Mouse (Mus musculus): ENCODE measurements around the gene Slc25a29. TPM values are rescaled to one million over a fixed set of nuclear protein-coding genes. Genes with fewer than 3 reads are reported as not detected.

Slc25a29 gene
- total RNA-seq, 1 experiment = 2.1 TPM

DNA sequence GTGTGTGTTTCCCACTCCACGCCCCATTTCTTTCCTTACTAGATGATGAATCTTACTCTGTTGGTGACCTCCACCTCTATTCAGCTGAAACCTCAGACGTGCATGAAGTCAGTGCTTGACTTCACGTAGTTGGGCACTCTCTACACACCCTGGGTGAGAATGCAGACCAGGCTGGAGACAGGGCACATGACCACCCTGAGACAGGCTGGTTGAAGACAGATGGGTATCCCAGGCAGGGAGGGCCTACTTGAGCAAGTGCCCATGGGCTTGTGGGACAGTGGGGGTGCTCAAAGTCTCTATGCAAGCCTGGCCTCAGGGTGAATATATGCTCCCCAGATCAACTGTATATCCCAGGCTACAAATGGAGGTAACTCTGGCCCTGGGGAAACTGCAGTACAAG is 1.3 kb downstream of the Slc25a29 start:
- Histone ChIP-seq H3K9ac (ENCODE audit: insufficient read depth, low read depth, low read length, poor library complexity, severe bottlenecking) (no peak overlapping the region), H3K36me3 (ENCODE audit: control insufficient read depth, insufficient read depth, low read length, poor library complexity, severe bottlenecking) (peaks cover 2% of the 10 kb centered on the region; the same call in 1 of the 2 replicates), H3K4me3 (ENCODE audit: insufficient read depth in 1 of 2, low read depth in 1 of 2, low read length in 2 of 2, poor library complexity in 1 of 2, severe bottlenecking in 1 of 2) (no peak overlapping the region), H3K9me3 (ENCODE audit: control insufficient read depth, insufficient read depth, low read depth, low read length) (no peaks in the 10 kb centered on the region), H3K4me1 (ENCODE audit: control insufficient read depth in 2 of 2, insufficient read depth in 2 of 2, low read length in 2 of 2, poor library complexity in 1 of 2) (peaks cover 0 to 3% of the 10 kb centered on the region in 2 experiments; a peak in 1 of 4 replicates), H3K27ac (ENCODE audit: insufficient read depth, low read depth, low read length, poor library complexity, severe bottlenecking) (no peak overlapping the region)
- no peak for DNase-seq (ENCODE audit: low read depth, low spot score)
- in situ Hi-C loops (cut with MboI; ENCODE audit: low sequenced_read_pairs in 2 of 2, unreplicated experiment in 2 of 2) = no loop called here
- no peak for TF ChIP-seq MAFK (IDR thresholded peaks at IDR 0.05; ENCODE audit: insufficient read depth, low read depth, low read length)
- TF ChIP-seq ZNF384 (IDR thresholded peaks at IDR 0.05; ENCODE audit: low read depth, low read length) = no peak
- TF ChIP-seq ZC3H11A (IDR thresholded peaks at IDR 0.05; ENCODE audit: borderline replicate concordance, low read depth, low read length) = no peak
- TF ChIP-seq CHD2 (IDR thresholded peaks at IDR 0.05; ENCODE audit: low read depth, low read length) = no peak

DNA sequence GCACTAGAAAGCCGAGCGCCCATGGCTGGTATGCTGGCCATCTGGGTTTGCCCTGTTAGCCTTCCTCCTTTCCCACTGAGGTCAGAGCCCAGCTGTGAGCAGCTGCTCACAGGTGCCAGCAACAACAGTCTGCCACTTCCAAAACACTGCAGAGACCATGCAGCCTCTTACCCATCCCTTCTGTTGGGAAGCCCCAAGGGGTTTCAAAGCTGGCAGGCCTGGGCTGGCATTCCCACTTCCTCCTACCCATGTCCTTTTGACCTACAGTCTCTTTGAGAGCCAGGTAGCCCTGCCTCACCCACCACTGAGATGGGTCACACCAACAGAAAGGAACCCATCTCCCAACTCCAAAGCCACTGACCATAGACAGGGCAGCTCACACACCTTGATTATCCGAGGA is 2.3 kb downstream of the Slc25a29 start:
- in situ Hi-C loops (cut with MboI; ENCODE audit: low sequenced_read_pairs in 2 of 2, unreplicated experiment in 2 of 2) = no loop called here
- no peak for TF ChIP-seq ZC3H11A (IDR thresholded peaks at IDR 0.05; ENCODE audit: borderline replicate concordance, low read depth, low read length)
- no peak for TF ChIP-seq ZNF384 (IDR thresholded peaks at IDR 0.05; ENCODE audit: low read depth, low read length)
- no peak for TF ChIP-seq HCFC1 (IDR thresholded peaks at IDR 0.05; ENCODE audit: borderline replicate concordance, insufficient read depth, low read length)
- no peak for TF ChIP-seq CHD2 (IDR thresholded peaks at IDR 0.05; ENCODE audit: low read depth, low read length)
- no peak for TF ChIP-seq MAFK (IDR thresholded peaks at IDR 0.05; ENCODE audit: insufficient read depth, low read depth, low read length)
- H3K9me3 ChIP-seq (ENCODE audit: control insufficient read depth, insufficient read depth, low read depth, low read length) = no peaks in the 10 kb centered on the region
- peaks cover 0 to 3% of the 10 kb centered on the region in 2 experiments; a peak in 1 of 4 replicates for H3K4me1 ChIP-seq (ENCODE audit: control insufficient read depth in 2 of 2, insufficient read depth in 2 of 2, low read length in 2 of 2, poor library complexity in 1 of 2)
- no peak for DNase-seq (ENCODE audit: low read depth, low spot score)
- no peak overlapping the region for H3K27ac ChIP-seq (ENCODE audit: insufficient read depth, low read depth, low read length, poor library complexity, severe bottlenecking)
- H3K4me3 ChIP-seq (ENCODE audit: insufficient read depth in 1 of 2, low read depth in 1 of 2, low read length in 2 of 2, poor library complexity in 1 of 2, severe bottlenecking in 1 of 2) = no peak overlapping the region
- H3K9ac ChIP-seq (ENCODE audit: insufficient read depth, low read depth, low read length, poor library complexity, severe bottlenecking) = no peak overlapping the region
- H3K36me3 ChIP-seq (ENCODE audit: control insufficient read depth, insufficient read depth, low read length, poor library complexity, severe bottlenecking) = peaks cover under 1% of the 10 kb centered on the region; the same call in 1 of the 2 replicates

DNA sequence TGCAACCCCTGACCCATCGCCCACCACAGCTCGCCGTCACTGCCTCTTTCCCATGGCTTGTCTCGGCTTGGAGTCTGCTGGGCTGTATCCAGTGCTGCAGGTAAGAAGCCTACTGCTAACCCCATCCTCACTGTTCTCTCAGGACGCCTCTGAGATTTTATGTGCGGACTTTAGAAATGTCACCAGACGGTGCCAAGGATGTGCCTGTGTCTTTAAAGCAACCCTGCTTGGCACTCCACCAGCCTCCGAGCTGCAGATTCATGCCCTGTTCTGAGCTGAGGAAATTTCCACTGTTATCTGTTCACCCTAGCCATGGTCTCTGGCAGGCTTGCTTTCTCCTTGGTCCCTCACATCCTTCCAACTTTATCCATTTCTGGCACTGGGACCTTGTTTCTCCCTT is 2.8 kb downstream of the Slc25a29 start:
- TF ChIP-seq HCFC1 (IDR thresholded peaks at IDR 0.05; ENCODE audit: borderline replicate concordance, insufficient read depth, low read length) = no peak
- TF ChIP-seq ZC3H11A (IDR thresholded peaks at IDR 0.05; ENCODE audit: borderline replicate concordance, low read depth, low read length) = no peak
- TF ChIP-seq ZNF384 (IDR thresholded peaks at IDR 0.05; ENCODE audit: low read depth, low read length) = no peak
- no peak for TF ChIP-seq CHD2 (IDR thresholded peaks at IDR 0.05; ENCODE audit: low read depth, low read length)
- TF ChIP-seq MAFK (IDR thresholded peaks at IDR 0.05; ENCODE audit: insufficient read depth, low read depth, low read length) = no peak
- H3K27ac ChIP-seq (ENCODE audit: insufficient read depth, low read depth, low read length, poor library complexity, severe bottlenecking) = no peak overlapping the region
- peaks cover 0 to 3% of the 10 kb centered on the region in 2 experiments; a peak in 1 of 4 replicates for H3K4me1 ChIP-seq (ENCODE audit: control insufficient read depth in 2 of 2, insufficient read depth in 2 of 2, low read length in 2 of 2, poor library complexity in 1 of 2)
- no peak overlapping the region for H3K9ac ChIP-seq (ENCODE audit: insufficient read depth, low read depth, low read length, poor library complexity, severe bottlenecking)
- no peaks in the 10 kb centered on the region; the same call in 1 of the 2 replicates for H3K36me3 ChIP-seq (ENCODE audit: control insufficient read depth, insufficient read depth, low read length, poor library complexity, severe bottlenecking)
- in situ Hi-C loops (cut with MboI; ENCODE audit: low sequenced_read_pairs in 2 of 2, unreplicated experiment in 2 of 2) = no loop called here
- 0 out of 4 replicates have a peak overlapping the region, but pooled peaks of 1 of the 2 experiments have one; percentile 30 for H3K4me3 ChIP-seq (ENCODE audit: insufficient read depth in 1 of 2, low read depth in 1 of 2, low read length in 2 of 2, poor library complexity in 1 of 2, severe bottlenecking in 1 of 2)
- no peak for DNase-seq (ENCODE audit: low read depth, low spot score)
- H3K9me3 ChIP-seq (ENCODE audit: control insufficient read depth, insufficient read depth, low read depth, low read length) = no peaks in the 10 kb centered on the region

DNA sequence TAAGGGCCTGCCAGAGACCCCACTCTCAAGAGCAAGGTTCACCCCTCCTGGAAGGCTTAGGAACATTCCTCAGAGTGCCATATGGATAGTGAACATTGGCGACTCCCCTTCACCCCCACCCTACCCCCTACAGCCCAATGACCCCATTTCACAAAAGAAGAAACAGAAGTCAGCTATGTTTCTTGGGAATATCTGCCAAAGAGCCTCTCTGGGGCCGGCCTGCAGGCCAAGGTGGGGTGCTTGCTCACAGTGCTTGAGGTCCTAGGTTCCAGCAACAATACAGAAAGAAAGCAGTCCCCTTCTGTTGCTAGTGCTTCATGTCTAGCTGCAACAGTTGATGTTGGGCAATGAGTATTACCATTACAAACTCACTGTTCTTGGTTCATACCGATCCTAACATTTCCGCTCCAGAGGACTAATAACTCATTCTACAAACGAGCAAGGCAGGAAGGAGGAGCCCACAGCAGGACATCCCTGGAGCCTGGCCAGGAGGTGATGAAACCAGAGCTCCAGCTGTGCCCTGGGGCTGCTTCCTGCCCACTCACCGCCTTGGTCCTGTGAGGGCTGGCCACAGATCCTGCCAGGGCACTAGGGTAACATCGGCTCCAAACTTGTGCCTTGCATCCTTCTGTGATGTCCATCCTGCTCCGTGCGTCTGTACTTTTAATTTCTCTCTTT is 3.6 kb downstream of the Slc25a29 start:
- H3K27ac ChIP-seq (ENCODE audit: insufficient read depth, low read depth, low read length, poor library complexity, severe bottlenecking) = no peak overlapping the region
- H3K4me1 ChIP-seq (ENCODE audit: control insufficient read depth in 2 of 2, insufficient read depth in 2 of 2, low read length in 2 of 2, poor library complexity in 1 of 2) = peaks cover 0 to 3% of the 10 kb centered on the region in 2 experiments; a peak in 2 of 4 replicates
- no peak for DNase-seq (ENCODE audit: low read depth, low spot score)
- no peaks in the 10 kb centered on the region for H3K9me3 ChIP-seq (ENCODE audit: control insufficient read depth, insufficient read depth, low read depth, low read length)
- no peaks in the 10 kb centered on the region; the same call in 1 of the 2 replicates for H3K36me3 ChIP-seq (ENCODE audit: control insufficient read depth, insufficient read depth, low read length, poor library complexity, severe bottlenecking)
- H3K4me3 ChIP-seq (ENCODE audit: insufficient read depth in 1 of 2, low read depth in 1 of 2, low read length in 2 of 2, poor library complexity in 1 of 2, severe bottlenecking in 1 of 2) = no peak overlapping the region
- in situ Hi-C loops (cut with MboI; ENCODE audit: low sequenced_read_pairs in 2 of 2, unreplicated experiment in 2 of 2) = no loop called here
- no peak for TF ChIP-seq CHD2 (IDR thresholded peaks at IDR 0.05; ENCODE audit: low read depth, low read length)
- H3K9ac ChIP-seq (ENCODE audit: insufficient read depth, low read depth, low read length, poor library complexity, severe bottlenecking) = no peak overlapping the region

Measured in ES-E14 (cell line).